ENCODE assay signal across 9 mouse cellular contexts in genomic region chr10:85928499-85929207, GRCm38 (mm10). TPM values are rescaled to one million over a fixed set of nuclear protein-coding genes. Genes with fewer than 3 reads are reported as not detected.
A peak's percentile ranks its signal among the peaks of the same experiment; 100 is the strongest.
DNase-seq lines count a peak whose midpoint lies in the region; ATAC-seq lines count a peak whose summit lies in the region.
"Had no signal": no experiment of that assay in that cellular context is flagged by ENCODE, and none has a peak within 500 bp of the region (broad histone marks: within the 10 kb centered on the region; RNA-seq: fewer than 3 reads in every experiment).

No protein-coding gene starts in this region.

- peak; percentile 96 for ATAC-seq in frontal cortex, adult (ENCODE audit: low TSS enrichment)
- ATAC-seq in intestine, embryonic 14.5 days (replicated peaks; ENCODE audit: low FRiP score, low TSS enrichment, low read depth) = peak; percentile 85

- peak overlapping the region; percentile 34 for H3K4me3 ChIP-seq in intestine, embryonic 14.5 days (ENCODE audit: low read depth, low read length)
- peak overlapping the region; percentile 93 for H3K4me3 ChIP-seq in megakaryocyte, embryonic 14.5 days (replicated peaks)

- H3K4me1 ChIP-seq in intestine, embryonic 14.5 days (replicated peaks; ENCODE audit: control insufficient read depth, insufficient read depth, low read length) = 0 out of 2 replicates have a peak, but pooled peaks cover 4% of the 10 kb centered on the region
- peaks cover 22% of the 10 kb centered on the region for H3K4me1 ChIP-seq in megakaryocyte, embryonic 14.5 days

- peak overlapping the region; percentile 85 for H3K4me2 ChIP-seq in intestine, embryonic 14.5 days (ENCODE audit: low read length)

- H3K9me3 ChIP-seq in intestine, embryonic 14.5 days (ENCODE audit: control insufficient read depth, low read length) = no peaks in the 10 kb centered on the region
- no peaks in the 10 kb centered on the region for H3K9me3 ChIP-seq in megakaryocyte, embryonic 14.5 days

- H3K9ac ChIP-seq in intestine, embryonic 14.5 days (ENCODE audit: low read length) = peak overlapping the region; percentile 25

- 2% methylated on average over 63 of the region's 63 CpGs for WGBS in intestine, embryonic 14.5 days

- H3K27ac ChIP-seq in intestine, embryonic 14.5 days (ENCODE audit: low read depth) = no peak overlapping the region
- H3K27ac ChIP-seq: macrophage had no signal

- DNase-seq in Muller cell, postnatal 12 days (ENCODE audit: inconsistent ontology term) = peak; percentile 74
- peak; percentile 85 to 91 for DNase-seq in cerebellum, adult 18-20 months
- DNase-seq in intestine, embryonic 14.5 days (ENCODE audit: low spot score) = peak; percentile 83
- DNase-seq in left cerebral cortex, adult 9 months (ENCODE audit: low spot score in 2 of 2) = peak; percentile 61 to 77
- peak; percentile 84 for DNase-seq in right cerebral cortex, postnatal 10 days (ENCODE audit: low spot score in 2 of 2)
- peak; percentile 27 to 33 for DNase-seq in urinary bladder, postnatal 36 days (ENCODE audit: low spot score in 2 of 2)

- H3K36me3 ChIP-seq in intestine, embryonic 14.5 days (ENCODE audit: control insufficient read depth, insufficient read depth, low read length) = no peaks in the 10 kb centered on the region
- H3K36me3 ChIP-seq in megakaryocyte, embryonic 14.5 days (replicated peaks; ENCODE audit: low read length) = no peaks in the 10 kb centered on the region

- H3K27me3 ChIP-seq in intestine, embryonic 14.5 days (replicated peaks; ENCODE audit: control insufficient read depth, insufficient read depth, low read length) = peaks cover 31% of the 10 kb centered on the region
- peaks cover 36% of the 10 kb centered on the region for H3K27me3 ChIP-seq in megakaryocyte, embryonic 14.5 days (replicated peaks)

RNA-seq across cellular contexts. Expression of gene Ascl4, which starts 1.2 kb away (rescaled TPM):
- not detected in 2 replicates for polyA plus RNA-seq in intestine, embryonic 14.5 days (2014; fragmentation: Nextera tagmentation; extraction: Ambion mirVana)
- polyA plus RNA-seq in megakaryocyte, embryonic 14.5 days (2012; ENCODE audit: insufficient read depth, low replicate concordance) = not detected in 2 replicates
- polyA plus RNA-seq: macrophage had no signal

RNA-seq across cellular contexts. Expression of gene Prdm4, which starts 11.7 kb away (rescaled TPM):
- 27.3 and 28.2 TPM in 2 replicates for polyA plus RNA-seq in intestine, embryonic 14.5 days (2014; fragmentation: Nextera tagmentation; extraction: Ambion mirVana)
- 1.4 and 2.2 TPM in 2 replicates for polyA plus RNA-seq in megakaryocyte, embryonic 14.5 days (2012; ENCODE audit: insufficient read depth, low replicate concordance)

RNA-seq across cellular contexts. Expression of gene Rtcb, which starts 29.0 kb away (rescaled TPM):
- polyA plus RNA-seq in intestine, embryonic 14.5 days (2014; fragmentation: Nextera tagmentation; extraction: Ambion mirVana) = 162 and 172 TPM in 2 replicates
- polyA plus RNA-seq in megakaryocyte, embryonic 14.5 days (2012; ENCODE audit: insufficient read depth, low replicate concordance) = 4.5 and 31.1 TPM in 2 replicates

Comparison
In these comparisons a context has a peak if more than half of its experiments do, and no peak if none do; other contexts are left out.
1. DNase-seq: peak in every context shown above with its lines; median percentile 88 in cerebellum, adult 18-20 months; 84 in right cerebral cortex, postnatal 10 days; 83 in intestine, embryonic 14.5 days; 74 in Muller cell, postnatal 12 days; 69 in left cerebral cortex, adult 9 months; 30 in urinary bladder, postnatal 36 days.